Mouse (Mus musculus) hindbrain, embryonic 16.5 days (tissue): ENCODE data around the gene Slc29a4. TPM values are rescaled to one million over a fixed set of nuclear protein-coding genes. Genes with fewer than 3 reads are reported as not detected.
A peak's percentile ranks its signal among the peaks of the same experiment; 100 is the strongest.

ENCODE experiments used
- ATAC-seq: fragments of 200-750 bp; cut with Nextera tagmentation; 2 replicates; pipeline ENCODE4 v1.8.0; 2017; ENCODE audit warnings: moderate TSS enrichment, moderate library complexity
- H3K27ac ChIP-seq: fragments of 300-500 bp; sonication (generic); 2 replicates; pipeline ENCODE4 v1.5.1; 2014; ENCODE audit warnings: low read depth, mild to moderate bottlenecking, control low read depth, low read length, moderate library complexity
- H3K27me3 ChIP-seq: fragments of 300-500 bp; sonication (generic); replicated peaks from 2 replicates; pipeline ENCODE4 v1.6.1; 2014; ENCODE audit warnings: low read length; ENCODE audit not compliant: control insufficient read depth, insufficient read depth
- H3K36me3 ChIP-seq: fragments of 300-500 bp; sonication (generic); 2 replicates; pipeline ENCODE4 v1.6.1; 2014; ENCODE audit warnings: mild to moderate bottlenecking, low read length, moderate library complexity, mixed read lengths; ENCODE audit not compliant: control insufficient read depth, insufficient read depth
- H3K4me1 ChIP-seq: fragments of 300-500 bp; sonication (generic); 2 replicates; pipeline ENCODE4 v1.6.1; 2014; ENCODE audit warnings: low read depth, low read length; ENCODE audit not compliant: control insufficient read depth, insufficient read depth
- H3K4me2 ChIP-seq: fragments of 300-500 bp; sonication (generic); 2 replicates; pipeline ENCODE4 v1.6.1; 2014; ENCODE audit warnings: mild to moderate bottlenecking, low read length, control low read depth, moderate library complexity
- H3K4me3 ChIP-seq: fragments of 300-500 bp; sonication (generic); 2 replicates; pipeline ENCODE4 v1.5.1; 2014; ENCODE audit warnings: mild to moderate bottlenecking, low read length, control low read depth, moderate library complexity
- H3K9ac ChIP-seq: fragments of 300-500 bp; sonication (generic); 2 replicates; pipeline ENCODE4 v1.6.1; 2014; ENCODE audit warnings: low read depth, mild to moderate bottlenecking, control low read depth, low read length, moderate library complexity
- H3K9me3 ChIP-seq: fragments of 300-500 bp; sonication (generic); 2 replicates; pipeline ENCODE4 v1.6.1; 2014; ENCODE audit warnings: mild to moderate bottlenecking, low read length, moderate library complexity; ENCODE audit not compliant: control insufficient read depth
- WGBS: fragments of 180-500 bp; shearing (Covaris S2); extraction: QIAGEN DNeasy Blood & Tissue Kit; methylation state at CpG from one replicate; pipeline ENCODE4 v1.1.7; 2014; 5-methylcytosine and 5-hydroxymethylcytosine counted together
- polyA plus RNA-seq: library from polyadenylated mRNA; unstranded; fragments of >200 nt; fragmentation: Nextera tagmentation; extraction: Ambion mirVana; gene quantifications from 2 replicates; pipeline ENCODE4 v1.2.1, GENCODE M21; 2015

Slc29a4 gene
- polyA plus RNA-seq, 1 experiment from 2014 or later: 87.4 TPM

DNA sequence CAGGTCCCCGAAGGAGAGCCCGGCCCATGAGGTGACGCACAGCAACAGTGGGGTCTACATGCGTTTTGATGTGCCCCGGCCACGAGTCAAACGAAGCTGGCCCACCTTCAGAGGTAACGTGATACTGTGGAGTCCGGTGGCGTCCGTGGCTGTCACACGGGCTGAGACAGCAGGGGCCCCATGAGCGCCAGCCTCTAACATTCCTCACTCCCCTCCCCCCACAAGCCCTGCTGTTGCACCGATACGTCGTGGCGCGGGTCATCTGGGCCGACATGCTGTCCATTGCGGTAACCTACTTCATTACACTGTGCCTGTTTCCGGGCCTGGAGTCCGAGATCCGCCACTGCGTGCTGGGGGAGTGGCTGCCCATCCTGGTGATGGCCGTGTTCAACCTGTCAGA is 26.2 kb downstream of the Slc29a4 start:
- Histone ChIP-seq H3K9ac (no peak overlapping the region), H3K4me1 (no peaks in the 10 kb centered on the region), H3K4me2 (no peak overlapping the region), H3K4me3 (no peak overlapping the region), H3K9me3 (no peaks in the 10 kb centered on the region), H3K27ac (no peak overlapping the region), H3K27me3 (no peaks in the 10 kb centered on the region), H3K36me3 (peaks cover 15% of the 10 kb centered on the region; the same call in 1 of the 2 replicates)
- 71% methylated on average over 25 of the region's 25 CpGs for WGBS
- ATAC-seq: 0 out of 2 replicates have a peak, but pooled peaks have one; percentile 6

DNA sequence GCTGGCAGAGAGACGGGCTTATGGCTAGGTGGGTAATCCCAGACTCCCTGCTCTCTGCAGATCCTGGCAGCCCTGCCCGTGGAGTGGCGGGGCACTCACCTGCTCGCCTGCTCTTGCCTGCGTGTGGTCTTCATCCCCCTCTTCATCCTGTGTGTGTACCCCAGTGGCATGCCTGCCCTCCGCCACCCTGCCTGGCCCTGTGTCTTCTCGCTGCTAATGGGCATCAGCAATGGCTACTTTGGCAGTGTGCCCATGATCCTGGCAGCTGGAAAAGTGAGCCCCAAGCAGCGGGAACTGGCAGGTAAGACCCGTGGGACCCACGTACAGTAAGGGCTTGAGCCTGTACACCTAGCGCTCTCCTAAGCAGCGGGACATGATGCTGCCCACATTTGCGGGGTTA is 27.6 kb downstream of the Slc29a4 start:
- H3K4me3 ChIP-seq: no peak overlapping the region
- H3K4me2 ChIP-seq: no peak overlapping the region
- 88% methylated on average over 12 of the region's 13 CpGs for WGBS
- no peak overlapping the region for H3K9ac ChIP-seq
- H3K9me3 ChIP-seq: no peaks in the 10 kb centered on the region
- no peaks in the 10 kb centered on the region for H3K27me3 ChIP-seq
- no peak for ATAC-seq
- no peak overlapping the region for H3K27ac ChIP-seq
- peaks cover 10% of the 10 kb centered on the region; the same call in 1 of the 2 replicates for H3K36me3 ChIP-seq
- peaks cover 3% of the 10 kb centered on the region for H3K4me1 ChIP-seq

DNA sequence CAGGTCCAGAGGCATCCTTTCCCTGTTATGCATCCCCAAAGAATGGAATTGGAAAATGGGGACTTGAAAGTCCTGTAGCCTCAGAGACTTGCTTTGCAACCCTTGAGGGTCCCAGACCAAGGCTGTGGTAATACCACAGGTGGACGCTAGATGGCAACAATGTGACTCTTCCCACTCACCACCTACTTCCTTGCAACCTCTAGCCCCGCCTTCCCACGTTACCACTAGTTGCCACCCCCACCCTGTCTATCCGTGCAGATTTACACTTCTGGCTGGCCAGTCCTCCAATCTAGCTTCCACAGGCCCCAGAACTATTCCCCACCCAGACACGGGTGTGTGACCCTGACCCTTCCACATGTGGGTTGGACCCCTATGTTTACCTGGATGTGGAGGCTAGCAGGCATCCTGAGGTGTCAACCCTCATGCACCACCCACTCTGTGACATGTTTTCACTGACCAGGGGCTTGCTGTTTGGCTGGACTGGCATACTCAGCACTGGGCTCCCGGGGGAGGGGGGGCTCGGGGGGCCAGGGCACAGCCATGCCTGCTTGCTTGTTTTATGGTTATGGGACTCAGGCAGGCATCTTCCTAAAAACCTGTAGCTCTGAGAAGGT is 31.3 kb downstream of the Slc29a4 start:
- Histone ChIP-seq H3K9ac (no peak overlapping the region), H3K4me3 (no peak overlapping the region), H3K4me1 (peaks cover 3% of the 10 kb centered on the region), H3K9me3 (no peaks in the 10 kb centered on the region), H3K27ac (peak overlapping the region; percentile 41; the same call in 1 of the 2 replicates), H3K27me3 (no peaks in the 10 kb centered on the region), H3K4me2 (0 out of 2 replicates have a peak overlapping the region, but pooled peaks have one; percentile 22), H3K36me3 (peaks cover 31% of the 10 kb centered on the region)
- peak; percentile 76 for ATAC-seq
- WGBS: 16% methylated on average over 7 of the region's 7 CpGs

DNA sequence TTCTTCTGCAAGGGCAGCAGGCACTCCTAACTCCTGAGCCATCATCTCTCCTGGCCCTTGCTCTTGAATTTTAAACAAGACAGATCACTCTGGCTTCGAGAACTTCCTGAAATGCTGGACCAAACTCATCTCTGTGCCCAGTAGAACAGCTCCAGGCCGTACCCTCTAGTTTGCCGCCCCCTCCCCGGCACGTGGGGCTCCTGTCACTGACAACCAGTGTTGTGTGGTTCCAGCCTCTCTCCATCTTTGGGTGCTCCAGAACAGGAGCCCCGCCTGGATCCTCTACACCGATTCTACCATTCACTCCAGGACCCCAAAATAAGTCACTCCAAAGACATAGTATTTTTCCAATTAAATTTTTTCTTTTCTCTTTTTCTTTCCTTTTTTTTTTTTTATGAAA is 32.0 kb downstream of the Slc29a4 start:
- Histone ChIP-seq H3K4me1 (peaks cover 3% of the 10 kb centered on the region), H3K4me2 (no peak overlapping the region), H3K9ac (no peak overlapping the region), H3K27ac (no peak overlapping the region), H3K27me3 (no peaks in the 10 kb centered on the region), H3K4me3 (no peak overlapping the region), H3K9me3 (no peaks in the 10 kb centered on the region), H3K36me3 (peaks cover 36% of the 10 kb centered on the region)
- WGBS: 93% methylated on average over 7 of the region's 7 CpGs
- no peak for ATAC-seq

DNA sequence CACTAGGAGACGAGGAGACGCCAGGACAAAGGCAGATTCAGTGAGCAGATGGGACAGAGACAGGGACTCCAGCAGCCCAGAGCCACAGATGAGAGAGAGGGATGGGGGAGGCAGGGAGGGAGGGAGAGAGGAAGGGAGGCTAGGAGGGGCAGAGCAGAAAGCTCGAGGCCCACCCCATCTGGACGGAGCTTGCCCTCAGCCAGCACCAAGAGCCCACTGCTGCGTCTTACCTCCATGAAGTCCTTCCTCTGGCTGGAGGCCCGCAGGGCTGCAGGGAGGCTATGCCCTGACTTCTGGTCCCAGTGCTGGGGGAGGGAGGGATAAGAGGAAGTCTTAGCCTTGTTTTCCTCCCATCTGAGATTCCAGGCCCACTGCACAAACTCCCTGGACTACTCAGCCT is 34.4 kb downstream of the Slc29a4 start:
- Histone ChIP-seq H3K9me3 (no peaks in the 10 kb centered on the region), H3K4me1 (peaks cover 3% of the 10 kb centered on the region), H3K36me3 (peaks cover 55% of the 10 kb centered on the region), H3K4me3 (no peak overlapping the region), H3K27ac (no peak overlapping the region), H3K27me3 (no peaks in the 10 kb centered on the region), H3K9ac (no peak overlapping the region), H3K4me2 (no peak overlapping the region)
- ATAC-seq: no peak
- 81% methylated on average over 6 of the region's 6 CpGs for WGBS

DNA sequence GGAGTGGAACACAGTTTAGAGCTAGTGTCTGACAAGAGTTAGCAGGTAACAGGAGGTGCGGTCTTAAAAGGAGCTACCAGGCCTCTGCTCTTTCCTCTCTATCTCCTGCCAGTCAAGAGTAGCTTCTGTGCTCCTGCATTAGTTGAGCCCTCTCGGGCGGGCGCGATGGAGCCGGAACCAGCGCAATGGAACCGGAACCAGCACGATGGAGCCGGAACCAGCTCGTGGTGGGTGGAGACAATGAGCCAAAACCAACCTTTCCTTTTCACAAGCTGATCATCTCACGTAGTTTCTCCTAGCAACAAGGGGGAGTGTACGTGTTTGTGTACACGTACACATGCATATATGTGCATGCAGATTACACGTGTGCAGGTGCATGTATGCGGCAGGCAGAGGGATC is 36.0 kb downstream of the Slc29a4 start:
- peaks cover 69% of the 10 kb centered on the region for H3K36me3 ChIP-seq
- no peak overlapping the region for H3K4me3 ChIP-seq
- ATAC-seq: no peak
- no peak overlapping the region for H3K27ac ChIP-seq
- peaks cover 3% of the 10 kb centered on the region for H3K4me1 ChIP-seq
- WGBS: 98% methylated on average over 16 of the region's 16 CpGs
- no peaks in the 10 kb centered on the region for H3K9me3 ChIP-seq
- no peak overlapping the region for H3K4me2 ChIP-seq
- H3K27me3 ChIP-seq: no peaks in the 10 kb centered on the region
- H3K9ac ChIP-seq: no peak overlapping the region

DNA sequence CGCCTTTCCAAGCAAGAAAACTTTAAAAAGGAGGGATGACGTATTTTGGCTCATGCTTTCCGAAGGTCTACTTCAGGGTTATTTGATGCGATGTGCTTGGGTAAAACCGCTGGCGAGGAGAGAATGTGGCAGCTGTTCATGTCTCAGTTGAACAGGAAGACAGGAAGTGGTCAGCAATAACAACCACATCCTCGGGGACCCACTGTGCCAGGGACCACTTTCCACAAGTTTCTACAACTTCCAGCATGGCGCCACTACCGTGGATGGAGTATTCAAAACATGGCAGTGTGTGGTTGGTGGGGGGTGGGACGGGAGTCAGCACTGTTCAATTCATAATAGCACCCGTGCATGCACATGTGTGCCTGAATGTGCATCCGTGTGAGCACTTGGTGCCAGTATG is 38.0 kb downstream of the Slc29a4 start:
- Histone ChIP-seq H3K4me3 (no peak overlapping the region), H3K27me3 (no peaks in the 10 kb centered on the region), H3K27ac (no peak overlapping the region), H3K36me3 (peaks cover 79% of the 10 kb centered on the region), H3K9me3 (no peaks in the 10 kb centered on the region), H3K4me2 (no peak overlapping the region), H3K4me1 (no peaks in the 10 kb centered on the region), H3K9ac (no peak overlapping the region)
- 91% methylated on average over 12 of the region's 12 CpGs for WGBS
- ATAC-seq: no peak

DNA sequence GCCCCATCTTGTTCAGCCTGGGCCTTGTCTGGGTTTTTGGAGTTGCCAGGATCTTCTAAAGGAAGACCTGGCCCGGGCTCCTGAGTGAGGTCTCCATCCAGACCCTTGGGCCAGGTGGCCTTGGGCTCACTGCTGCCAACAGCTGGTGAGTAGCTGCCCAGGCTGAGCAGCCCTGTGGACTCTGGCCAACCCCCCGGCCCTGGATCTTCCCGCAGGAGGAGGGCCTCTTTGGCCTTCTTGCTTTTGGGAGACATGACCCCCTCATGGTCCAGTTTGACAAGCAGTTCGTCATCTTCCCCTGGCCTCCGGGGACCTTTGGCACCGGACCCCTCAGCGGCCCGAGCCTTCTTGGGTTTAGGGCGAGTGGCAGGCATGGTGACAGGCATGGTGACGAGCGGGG is 39.6 kb downstream of the Slc29a4 start:
- Histone ChIP-seq H3K36me3 (peaks cover 81% of the 10 kb centered on the region), H3K4me2 (no peak overlapping the region), H3K9ac (no peak overlapping the region), H3K9me3 (no peaks in the 10 kb centered on the region), H3K27me3 (no peaks in the 10 kb centered on the region), H3K4me1 (no peaks in the 10 kb centered on the region), H3K4me3 (no peak overlapping the region), H3K27ac (no peak overlapping the region)
- 85% methylated on average over 11 of the region's 11 CpGs for WGBS
- ATAC-seq: no peak

DNA sequence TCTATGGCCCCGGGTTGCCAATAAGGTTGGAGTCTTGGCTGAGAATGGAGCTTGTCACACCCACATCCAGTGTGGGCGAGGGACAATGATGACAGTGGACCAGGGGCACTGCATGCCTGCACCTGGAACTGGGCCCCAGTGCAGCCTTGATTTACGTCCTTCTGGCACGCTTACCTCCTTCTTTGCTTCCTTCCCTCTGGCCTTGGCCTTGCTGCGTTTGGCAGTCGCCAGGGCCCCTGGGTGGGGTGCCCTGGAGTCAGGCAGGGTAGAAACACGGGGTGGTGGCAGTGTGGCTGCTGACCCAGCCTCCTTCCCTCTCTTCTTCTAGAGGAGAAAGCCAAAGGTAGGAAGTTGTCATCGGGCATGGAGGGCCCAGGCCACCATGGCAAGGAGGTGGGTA is 47.6 kb downstream of the Slc29a4 start:
- H3K9me3 ChIP-seq: no peaks in the 10 kb centered on the region
- ATAC-seq: no peak
- H3K27me3 ChIP-seq: no peaks in the 10 kb centered on the region
- no peaks in the 10 kb centered on the region for H3K4me1 ChIP-seq
- WGBS: 77% methylated on average over 8 of the region's 8 CpGs
- H3K9ac ChIP-seq: no peak overlapping the region
- peaks cover 59% of the 10 kb centered on the region for H3K36me3 ChIP-seq
- no peak overlapping the region for H3K4me2 ChIP-seq
- no peak overlapping the region for H3K4me3 ChIP-seq
- no peak overlapping the region for H3K27ac ChIP-seq
